Mouse (Mus musculus): ENCODE measurements at regions not wholly inside any gene's neighbourhood (a gene's known extent, or its start where the extent isn't known, plus 50 kb on each side); places are given as distances from the start of the nearest gene placed in this dataset.

DNA sequence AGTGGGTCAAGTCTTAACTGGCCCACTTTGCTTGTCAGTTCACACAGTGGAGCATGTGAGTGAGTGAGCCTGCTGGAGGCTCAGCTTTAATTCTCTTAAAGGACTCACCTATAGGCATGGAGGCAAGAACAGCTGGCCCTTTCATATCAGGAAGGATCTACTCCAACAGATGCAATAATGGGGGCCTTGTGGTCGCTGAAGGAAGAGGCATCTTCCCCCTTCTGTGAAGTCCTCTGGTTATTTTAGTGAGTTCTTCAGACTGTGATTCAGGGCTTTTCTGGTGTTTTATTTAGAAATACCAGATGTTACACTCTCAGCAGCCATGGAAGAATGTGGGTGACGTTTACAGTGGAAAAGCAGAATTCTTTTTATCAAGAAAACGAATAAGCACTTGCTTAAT, 516.9 kb downstream of the Col12a1 start:
- TF ChIP-seq CTCF (IDR thresholded peaks at IDR 0.05; ENCODE audit: low read depth) (no peak), EP300 (optimal IDR thresholded peaks at IDR 0.05) (no peak)

All from stomach, postnatal 0 days (tissue).